Comparison of ENCODE assay signal across 19 mouse cellular contexts in genomic region chr4:119029735-119030134, GRCm38 (mm10).
DNase-seq lines count a peak whose midpoint lies in the region; ATAC-seq and TF ChIP-seq lines count a peak whose summit lies in the region.
"Had no signal": no experiment of that assay in that cellular context is flagged by ENCODE, and none has a peak within 500 bp of the region (broad histone marks: within the 10 kb centered on the region; RNA-seq: fewer than 3 reads in every experiment).

No protein-coding gene starts in this region.

- no peak for DNase-seq in heart, postnatal 14 days
- peak; percentile 43 for DNase-seq in 3134 (ENCODE audit: extremely low read depth, insufficient read length, low spot score)
- DNase-seq in Muller cell, postnatal 12 days (ENCODE audit: inconsistent ontology term), result peak; percentile 82
- DNase-seq in liver, embryonic 14.5 days (ENCODE audit: low read depth in 3 of 3, low spot score in 3 of 3), result no peak
- no peak for DNase-seq in lung, postnatal 4 days
- DNase-seq in adrenal gland, adult 18-20 months (ENCODE audit: low spot score in 2 of 2), result no peak
- DNase-seq: cerebellum, adult 2 months; kidney, adult 9 months; kidney, postnatal 36 days; left cerebral cortex, postnatal 4 days; lung, embryonic 14.5 days; right cerebral cortex, adult 18-20 months had no signal

- TF ChIP-seq EP300 in liver, embryonic 14.5 days (IDR thresholded peaks at IDR 0.05; ENCODE audit: low read depth), result no peak

- H3K36me3 ChIP-seq in heart, embryonic 16.5 days (ENCODE audit: control insufficient read depth, insufficient read depth), result no peaks in the 10 kb centered on the region
- no peaks in the 10 kb centered on the region for H3K36me3 ChIP-seq in liver, embryonic 14.5 days (replicated peaks; ENCODE audit: control insufficient read depth, insufficient read depth, low read depth)
- H3K36me3 ChIP-seq: embryonic facial prominence, embryonic 12.5 days; midbrain, embryonic 10.5 days; neural tube, embryonic 12.5 days had no signal

- WGBS in heart, embryonic 16.5 days, result 43% methylated on average over 6 of the region's 6 CpGs
- WGBS in liver, embryonic 14.5 days (ENCODE audit: insufficient replicate concordance), result 67% methylated on average over 6 of the region's 6 CpGs

- no peaks in the 10 kb centered on the region for H3K27me3 ChIP-seq in heart, embryonic 16.5 days (ENCODE audit: control insufficient read depth, insufficient read depth, low read length)
- H3K27me3 ChIP-seq in liver, embryonic 14.5 days (ENCODE audit: control insufficient read depth, insufficient read depth, low read length), result peaks cover 6% of the 10 kb centered on the region; the same call in 1 of the 2 replicates
- H3K27me3 ChIP-seq: embryonic facial prominence, embryonic 12.5 days; neural tube, embryonic 12.5 days had no signal

- TF ChIP-seq CTCF in liver, embryonic 14.5 days (IDR thresholded peaks at IDR 0.05; ENCODE audit: low read depth), result no peak

- peaks cover 25% of the 10 kb centered on the region for H3K4me1 ChIP-seq in heart, embryonic 16.5 days (ENCODE audit: control insufficient read depth, insufficient read depth, low read length)
- peaks cover 75 to 89% of the 10 kb centered on the region in 2 experiments for H3K4me1 ChIP-seq in liver, embryonic 14.5 days (replicated peaks; ENCODE audit: control insufficient read depth in 2 of 2, insufficient read depth in 2 of 2, low read length in 1 of 2)

- peak overlapping the region; percentile 32 for H3K27ac ChIP-seq in heart, embryonic 16.5 days (ENCODE audit: low read length)
- H3K27ac ChIP-seq in liver, embryonic 14.5 days, result peak overlapping the region; percentile 98
- H3K27ac ChIP-seq: embryonic facial prominence, embryonic 12.5 days; hindbrain, embryonic 14.5 days; macrophage; midbrain, embryonic 10.5 days; neural tube, embryonic 12.5 days had no signal

- intact Hi-C loops in heart, postnatal 14 days (cut with DNase I), result no loop called here

- ATAC-seq in heart, embryonic 16.5 days (replicated peaks; ENCODE audit: extremely low read depth, insufficient read depth, low FRiP score), result 0 out of 2 replicates have a peak, but pooled peaks have one; percentile 23
- no peak for ATAC-seq in liver, embryonic 14.5 days (ENCODE audit: insufficient read depth)
- ATAC-seq: forebrain, embryonic 16.5 days had no signal

- no peak overlapping the region for H3K4me3 ChIP-seq in heart, embryonic 16.5 days (ENCODE audit: low read length)
- no peak overlapping the region for H3K4me3 ChIP-seq in liver, embryonic 14.5 days (ENCODE audit: insufficient read depth in 1 of 2, low read depth in 2 of 2, low read length in 2 of 2)
- H3K4me3 ChIP-seq: embryonic facial prominence, embryonic 12.5 days; midbrain, embryonic 10.5 days; neural tube, embryonic 12.5 days had no signal

- no peak overlapping the region for H3K9ac ChIP-seq in heart, embryonic 16.5 days (ENCODE audit: low read length)
- peak overlapping the region; percentile 38 for H3K9ac ChIP-seq in liver, embryonic 14.5 days (replicated peaks)
- H3K9ac ChIP-seq: embryonic facial prominence, embryonic 12.5 days; hindbrain, embryonic 14.5 days; lung, embryonic 14.5 days; neural tube, embryonic 12.5 days had no signal

- H3K9me3 ChIP-seq in heart, embryonic 16.5 days (replicated peaks; ENCODE audit: control insufficient read depth, low read length), result no peaks in the 10 kb centered on the region
- H3K9me3 ChIP-seq in liver, embryonic 14.5 days (ENCODE audit: control insufficient read depth, low read length), result no peaks in the 10 kb centered on the region
- H3K9me3 ChIP-seq: embryonic facial prominence, embryonic 12.5 days; midbrain, embryonic 10.5 days; neural tube, embryonic 12.5 days had no signal

- H3K4me2 ChIP-seq in heart, embryonic 16.5 days (ENCODE audit: low read depth, low read length), result no peak overlapping the region
- H3K4me2 ChIP-seq in liver, embryonic 14.5 days (ENCODE audit: low read depth), result peak overlapping the region; percentile 59
- H3K4me2 ChIP-seq: embryonic facial prominence, embryonic 12.5 days; hindbrain, embryonic 14.5 days; lung, embryonic 14.5 days; neural tube, embryonic 12.5 days had no signal

Comparison
In these comparisons a context has a peak if more than half of its experiments do, and no peak if none do; other contexts are left out.
1. DNase-seq: peak in 3134 (single experiment) and Muller cell, postnatal 12 days (single experiment); none in heart, postnatal 14 days (0 of 2), liver, embryonic 14.5 days (0 of 3), lung, postnatal 4 days (0 of 2) and adrenal gland, adult 18-20 months (0 of 2).